22 mouse cellular contexts compared by ENCODE assay signal in the genomic region with DNA sequence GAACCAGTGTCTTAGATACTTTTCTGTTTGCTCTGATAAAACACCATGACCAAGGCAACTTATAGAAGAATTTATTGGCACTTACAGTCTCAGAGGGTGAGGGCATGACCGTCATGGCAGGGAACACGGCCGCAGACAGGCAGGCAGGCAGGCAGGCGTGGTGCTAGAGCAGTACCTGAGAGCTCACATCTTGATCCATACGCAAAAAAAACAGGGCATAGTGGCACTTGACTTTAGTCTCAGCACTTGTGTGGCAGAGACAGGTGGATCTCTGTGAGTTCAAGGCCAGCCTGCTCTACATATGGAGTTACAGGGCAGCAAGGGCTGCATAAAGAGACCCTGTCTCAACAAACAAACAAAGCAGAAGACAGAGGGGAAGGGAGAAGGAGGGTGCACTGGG. TPM values are rescaled to one million over a fixed set of nuclear protein-coding genes. Genes with fewer than 3 reads are reported as not detected.
"Had no signal": no experiment of that assay in that cellular context is flagged by ENCODE, and none has a peak within 500 bp of the region (broad histone marks: within the 10 kb centered on the region; RNA-seq: fewer than 3 reads in every experiment).

No protein-coding gene starts in this region.

- H3K9me3 ChIP-seq: liver, embryonic 13.5 days; liver, embryonic 15.5 days; lung, embryonic 15.5 days; neural tube, embryonic 13.5 days; neural tube, embryonic 15.5 days had no signal

- H3K36me3 ChIP-seq: liver, embryonic 13.5 days; liver, embryonic 15.5 days; lung, embryonic 15.5 days; neural tube, embryonic 13.5 days; neural tube, embryonic 15.5 days had no signal

- H3K4me1 ChIP-seq: liver, embryonic 13.5 days; liver, embryonic 15.5 days; lung, embryonic 15.5 days; neural tube, embryonic 13.5 days; neural tube, embryonic 15.5 days had no signal

- H3K27ac ChIP-seq: liver, embryonic 13.5 days; liver, embryonic 15.5 days; lung, embryonic 15.5 days; macrophage; neural tube, embryonic 13.5 days; neural tube, embryonic 15.5 days had no signal

- H3K27me3 ChIP-seq: liver, embryonic 13.5 days; liver, embryonic 15.5 days; lung, embryonic 15.5 days; neural tube, embryonic 13.5 days had no signal

- H3K4me3 ChIP-seq: liver, embryonic 13.5 days; liver, embryonic 15.5 days; lung, embryonic 15.5 days; megakaryocyte, embryonic 14.5 days; myocyte; neural tube, embryonic 13.5 days; neural tube, embryonic 15.5 days had no signal

- H3K4me2 ChIP-seq: liver, embryonic 11.5 days; liver, embryonic 13.5 days; liver, embryonic 15.5 days; lung, embryonic 15.5 days; midbrain, embryonic 11.5 days; neural tube, embryonic 13.5 days; neural tube, embryonic 15.5 days had no signal

- DNase-seq: liver, embryonic 13.5 days; liver, postnatal 0 days; lung, adult 2 months; lung, postnatal 14 days; lung, postnatal 36 days; midbrain, embryonic 14.5 days; retina, postnatal 1 day; right cerebral cortex, adult 18-20 months; right cerebral cortex, postnatal 25 days; right cerebral cortex, postnatal 4 days had no signal

- H3K9ac ChIP-seq: liver, embryonic 13.5 days; liver, embryonic 15.5 days; liver, postnatal 0 days; lung, embryonic 15.5 days; neural tube, embryonic 13.5 days; neural tube, embryonic 15.5 days had no signal

- ATAC-seq: liver, postnatal 0 days; lung, postnatal 0 days; midbrain, embryonic 16.5 days had no signal

RNA-seq across cellular contexts. Expression of a gene that starts 9.9 kb away (rescaled TPM):
- polyA plus RNA-seq: midbrain, embryonic 11.5 days; myocyte; neural tube, embryonic 11.5 days had no signal
